Mouse (Mus musculus) CD8-positive naive resting alpha-beta T cell, adult 57 days (primary cell): ENCODE results near the gene Umad1. TPM values are rescaled to one million over a fixed set of nuclear protein-coding genes. Genes with fewer than 3 reads are reported as not detected.

ENCODE experiments used
- total RNA-seq: library from RNA; stranded (reverse); gene quantifications from one replicate; pipeline ENCODE4 v1.2.4, GENCODE M21; 2023

The Umad1 gene
- 5.2 TPM for total RNA-seq

DNA sequence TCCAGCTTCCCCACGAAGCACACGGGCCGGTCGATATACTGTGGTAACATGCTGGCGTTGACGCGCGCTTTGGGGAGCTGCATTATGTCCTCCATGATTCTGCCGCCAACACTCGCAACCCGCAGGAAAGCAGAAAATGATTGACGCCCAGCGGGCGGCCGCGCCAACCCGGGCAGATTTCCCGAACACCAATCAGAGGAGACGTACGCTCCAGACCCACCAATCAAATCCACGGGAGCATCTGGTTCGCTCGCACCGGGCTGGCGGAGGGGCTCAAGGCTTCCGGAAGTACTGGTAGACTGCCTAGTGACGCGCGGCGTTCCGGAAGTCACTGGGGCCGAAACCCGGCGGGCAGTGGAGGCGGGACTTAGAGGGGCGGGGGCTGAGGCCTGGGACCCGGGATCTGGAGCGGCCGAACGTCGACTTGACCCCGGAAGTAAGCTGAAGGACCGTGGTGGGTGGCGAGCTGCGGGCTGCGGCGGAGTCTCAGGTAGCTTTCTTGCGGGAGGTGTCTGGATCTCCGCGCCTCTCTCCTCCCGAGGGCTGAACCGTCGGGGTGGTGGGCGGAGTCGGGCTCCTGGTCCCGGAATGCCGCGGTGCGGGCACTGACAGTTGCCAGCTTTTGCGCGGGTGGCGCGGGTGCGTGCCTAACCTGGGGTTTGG, at the start of gene Umad1, which contains the start of the genes Rpa3 and Gm45062:
TSS of gene Umad1 (plus strand) at position 285 of the 663 bp plus-strand sequence.
TSS of gene Rpa3 (minus strand) at position 170 of the 663 bp plus-strand sequence.
TSS of gene Gm45062 (plus strand) at position 447 of the 663 bp plus-strand sequence.

Other genes with a start within 250 kb of the Umad1 start
- gene Col28a1, start 66.7 kb upstream of the Umad1 start, total RNA-seq, result not detected
- gene Mios, start 50.1 kb upstream of the Umad1 start, total RNA-seq, result 23.8 TPM
- 13.4 TPM for gene Rpa3, start 115 bp upstream of the Umad1 start, total RNA-seq
- gene Gm45062, start 162 bp downstream of the Umad1 start, total RNA-seq, result not detected